Mouse (Mus musculus): ENCODE measurements around the gene Mta2. TPM values are rescaled to one million over a fixed set of nuclear protein-coding genes. Genes with fewer than 3 reads are reported as not detected.

Gene Mta2
- total RNA-seq, 2 experiments from 2014 or later, result 88.0 to 88.6 TPM

- peak; percentile 9 to 54 for DNase-seq
Observed at GRCm38 (mm10) chr19:8991871-8992735, 50.4 kb downstream of the Mta2 start.

GRCm38 (mm10) chr19:8992769-8993624, 51.3 kb downstream of the Mta2 start:
- peak; percentile 85 to 90 for DNase-seq

- DNase-seq, result no peak
Observed at GRCm38 (mm10) chr19:8993625-8993912, 51.9 kb downstream of the Mta2 start.

GRCm38 (mm10) chr19:8994813-8995607, 53.3 kb downstream of the Mta2 start:
- no peak for DNase-seq

- DNase-seq, result no peak
Observed at GRCm38 (mm10) chr19:8996601-8997000, 54.9 kb downstream of the Mta2 start.

- peak; percentile 87 to 92 for DNase-seq
Observed at GRCm38 (mm10) chr19:8997546-8997945, 55.9 kb downstream of the Mta2 start.

GRCm38 (mm10) chr19:8998546-8998945, 56.9 kb downstream of the Mta2 start:
- DNase-seq, result no peak

GRCm38 (mm10) chr19:8999223-8999622, 57.5 kb downstream of the Mta2 start:
- no peak for DNase-seq

Other genes with a start within 250 kb of the Mta2 start
- gene Slc3a2, start 218.5 kb upstream of the Mta2 start, total RNA-seq (2021), result 100 to 1,000 TPM; 354 to 445 TPM
- 10 to 100 TPM; 52.3 to 71.2 TPM for gene Wdr74, start 206.0 kb upstream of the Mta2 start, total RNA-seq (2021)
- gene 1700092M07Rik, start 201.2 kb upstream of the Mta2 start, total RNA-seq (2021), result 1 to 10 TPM in 1 of 2 experiments, under 1 TPM in 1; 0.82 to 1.0 TPM
- 10 to 100 TPM; 83.6 to 92.9 TPM for gene Stx5a, start 200.5 kb upstream of the Mta2 start, total RNA-seq (2021)
- 100 to 1,000 TPM in 1 of 2 experiments, 10 to 100 TPM in 1; 94.7 to 144 TPM for gene Nxf1, start 184.8 kb upstream of the Mta2 start, total RNA-seq (2021)
- 100 to 1,000 TPM; 113 to 127 TPM for gene Tmem223, start 170.9 kb upstream of the Mta2 start, total RNA-seq (2021)
- gene Tmem179b, start 167.4 kb upstream of the Mta2 start, total RNA-seq (2021), result 10 to 100 TPM; 44.8 to 69.2 TPM
- gene Taf6l, start 155.5 kb upstream of the Mta2 start, total RNA-seq (2021), result 10 to 100 TPM; 11.2 to 16.7 TPM
- 10 to 100 TPM; 90.5 to 98.5 TPM for gene Polr2g, start 143.3 kb upstream of the Mta2 start, total RNA-seq (2021)
- gene Zbtb3, start 139.3 kb upstream of the Mta2 start, total RNA-seq (2021), result 1 to 10 TPM; 2.0 to 2.9 TPM
- 10 to 100 TPM; 31.7 to 32.2 TPM for gene Ttc9c, start 122.5 kb upstream of the Mta2 start, total RNA-seq (2021)
- gene Hnrnpul2, start 121.9 kb upstream of the Mta2 start, total RNA-seq (2021), result 10 to 100 TPM; 61.8 to 67.6 TPM
- gene AC129217.1, start 112.1 kb upstream of the Mta2 start, total RNA-seq (2021), result 1 to 10 TPM in 1 of 2 experiments, not detected in 1; 1.7 TPM
- gene Bscl2, start 104.4 kb upstream of the Mta2 start, total RNA-seq (2021), result 100 to 1,000 TPM; 132 to 176 TPM
- 1 to 10 TPM; 5.2 to 5.4 TPM for gene Gng3, start 102.7 kb upstream of the Mta2 start, total RNA-seq (2021)
- 1 to 10 TPM; 4.2 to 4.5 TPM for gene Lrrn4cl, start 91.1 kb upstream of the Mta2 start, total RNA-seq (2021)
- gene Ubxn1, start 70.4 kb upstream of the Mta2 start, total RNA-seq (2021), result 100 to 1,000 TPM; 177 to 218 TPM
- 10 to 100 TPM; 49.9 to 79.8 TPM for gene Uqcc3, start 61.0 kb upstream of the Mta2 start, total RNA-seq (2021)
- 10 to 100 TPM in 1 of 2 experiments, 1 to 10 TPM in 1; 5.3 to 17.6 TPM for gene Lbhd1, start 58.1 kb upstream of the Mta2 start, total RNA-seq (2021)
- not detected for gene Gm49403, start 57.9 kb upstream of the Mta2 start, total RNA-seq (2021)
- 10 to 100 TPM; 49.6 to 50.3 TPM for gene 1810009A15Rik, start 53.0 kb upstream of the Mta2 start, total RNA-seq (2021)
- 1 to 10 TPM; 1.0 to 4.2 TPM for gene Gm49416, start 52.9 kb upstream of the Mta2 start, total RNA-seq (2021)
- 10 to 100 TPM; 23.7 to 25.8 TPM for gene Ints5, start 48.9 kb upstream of the Mta2 start, total RNA-seq (2021)
- 100 to 1,000 TPM; 190 to 201 TPM for gene Ganab, start 43.8 kb upstream of the Mta2 start, total RNA-seq (2021)
- 10 to 100 TPM; 56.3 to 66.1 TPM for gene B3gat3, start 21.5 kb upstream of the Mta2 start, total RNA-seq (2021)
- 10 to 100 TPM; 38.7 to 61.5 TPM for gene Rom1, start 12.5 kb upstream of the Mta2 start, total RNA-seq (2021)
- 10 to 100 TPM; 46.9 to 59.1 TPM for gene Eml3, start 12.3 kb upstream of the Mta2 start, total RNA-seq (2021)
- gene Tut1, start 12.0 kb downstream of the Mta2 start, total RNA-seq (2021), result 10 to 100 TPM; 20.7 to 24.4 TPM
- 100 to 1,000 TPM; 331 to 363 TPM for gene Eef1g, start 25.2 kb downstream of the Mta2 start, total RNA-seq (2021)
- gene Ahnak, start 47.4 kb downstream of the Mta2 start, total RNA-seq (2021), result 100 to 1,000 TPM; 114 to 197 TPM
- not detected for gene Scgb1a1, start 146.1 kb downstream of the Mta2 start, total RNA-seq (2021)
- gene Asrgl1, start 193.8 kb downstream of the Mta2 start, total RNA-seq (2021), result 10 to 100 TPM; 10.7 to 11.7 TPM

All from adrenal gland, postnatal 36 days (tissue).